Mouse (Mus musculus) myocyte (in vitro differentiated cells): ENCODE results near the gene Epor. TPM values are rescaled to one million over a fixed set of nuclear protein-coding genes. Genes with fewer than 3 reads are reported as not detected.

Experiments used
- H3K27me3 ChIP-seq: one replicate; pipeline ENCODE4 v1.6.1; 2011; ENCODE audit not compliant: control insufficient read depth, insufficient read depth, insufficient read length
- H3K36me3 ChIP-seq: one replicate; pipeline ENCODE4 v1.6.1; 2011; ENCODE audit not compliant: control insufficient read depth, insufficient read depth
- H3K4me2 ChIP-seq: one replicate; pipeline ENCODE4 v1.6.1; 2011; ENCODE audit warnings: low read depth, control low read depth
- H3K4me3 ChIP-seq: one replicate; pipeline ENCODE4 v1.5.1; 2011; ENCODE audit warnings: mild to moderate bottlenecking, control low read depth, moderate library complexity
- H3K79me2 ChIP-seq: one replicate; pipeline ENCODE4 v1.6.1; 2011; ENCODE audit not compliant: control insufficient read depth, insufficient read depth
- H3ac ChIP-seq: one replicate; pipeline ENCODE4 v1.6.1; 2011; ENCODE audit not compliant: control insufficient read depth, insufficient read length
- CEBPB ChIP-seq: IDR thresholded peaks from 2 replicates; pipeline ENCODE4 v1.6.1; 2011; ENCODE audit warnings: mild to moderate bottlenecking, moderate library complexity; ENCODE audit not compliant: poor library complexity, insufficient read depth, severe bottlenecking
- E2F4 ChIP-seq: IDR thresholded peaks from one replicate; pipeline ENCODE4 v1.6.1; 2011; ENCODE audit warnings: mild to moderate bottlenecking, control low read depth, moderate library complexity; ENCODE audit not compliant: insufficient read depth
- MAX ChIP-seq: IDR thresholded peaks from one replicate; pipeline ENCODE4 v1.6.1; 2011; ENCODE audit warnings: low read depth, mild to moderate bottlenecking, control low read depth
- MYOD1 ChIP-seq, 3 experiments: IDR thresholded peaks; one replicate each; pipeline ENCODE4 v1.6.1; 2011; ENCODE audit warnings: control low read depth in 2 of 3, low read depth in 2 of 3, mild to moderate bottlenecking in 2 of 3, moderate library complexity in 1 of 3; ENCODE audit not compliant: insufficient read length in 2 of 3, control insufficient read depth in 1 of 3
- MYOG ChIP-seq, 3 experiments: IDR thresholded peaks; one replicate each; pipeline ENCODE4 v1.6.1; 2011; ENCODE audit warnings: control low read depth in 2 of 3, low read depth in 2 of 3, mild to moderate bottlenecking in 2 of 3; ENCODE audit not compliant: insufficient read length in 2 of 3, control insufficient read depth in 1 of 3, insufficient read depth in 1 of 3
- POLR2A ChIP-seq: IDR thresholded peaks from one replicate; pipeline ENCODE4 v1.6.1; 2011; ENCODE audit warnings: low read depth, mild to moderate bottlenecking, control low read depth, moderate library complexity; ENCODE audit not compliant: insufficient read length
- POLR2AphosphoS2 ChIP-seq: IDR thresholded peaks from one replicate; pipeline ENCODE4 v1.6.1; 2011; ENCODE audit warnings: low read depth, control low read depth; ENCODE audit not compliant: insufficient read length
- REST ChIP-seq: IDR thresholded peaks from one replicate; pipeline ENCODE4 v1.6.1; 2011; ENCODE audit warnings: mild to moderate bottlenecking, control low read depth, moderate library complexity; ENCODE audit not compliant: insufficient read depth, insufficient read length
- SRF ChIP-seq: IDR thresholded peaks from one replicate; pipeline ENCODE4 v1.6.1; 2011; ENCODE audit warnings: low read depth; ENCODE audit not compliant: control insufficient read depth, insufficient read length
- TCF12 ChIP-seq: IDR thresholded peaks from one replicate; pipeline ENCODE4 v1.6.1; 2011; ENCODE audit warnings: mild to moderate bottlenecking, control low read depth; ENCODE audit not compliant: poor library complexity, insufficient read depth, severe bottlenecking
- TCF3 ChIP-seq: IDR thresholded peaks from one replicate; pipeline ENCODE4 v1.6.1; 2011; ENCODE audit warnings: low read depth, control low read depth; ENCODE audit not compliant: insufficient read length
- polyA plus RNA-seq: library from polyadenylated mRNA; unstranded; fragments of >200 nt; fragmentation: generic; extraction: Trizol; gene quantifications from one replicate; pipeline ENCODE4 v1.2.1, GENCODE M21; 2012; ENCODE audit warnings: missing spikeins

The Epor gene
- polyA plus RNA-seq, 1 experiment: 3.2 TPM

GRCm38 (mm10) chr9:21938234-21938855, 25.0 kb downstream of the Epor start:
- Histone ChIP-seq H3K79me2 (peaks cover 3% of the 10 kb centered on the region), H3K4me2 (no peak overlapping the region), H3K36me3 (no peaks in the 10 kb centered on the region), H3K4me3 (no peak overlapping the region), H3ac (no peak overlapping the region), H3K27me3 (no peaks in the 10 kb centered on the region)
- TF ChIP-seq MYOD1 (IDR thresholded peaks at IDR 0.05; ENCODE audit: control insufficient read depth in 1 of 3, insufficient read length in 2 of 3, low read depth in 2 of 3): peak in 1 of 3 experiments; percentile 16
- TF ChIP-seq MYOG (IDR thresholded peaks at IDR 0.05; ENCODE audit: control insufficient read depth in 1 of 3, insufficient read depth in 1 of 3, insufficient read length in 2 of 3, low read depth in 2 of 3): peak in 1 of 3 experiments; percentile 21
- TF ChIP-seq CEBPB: no peak

DNA sequence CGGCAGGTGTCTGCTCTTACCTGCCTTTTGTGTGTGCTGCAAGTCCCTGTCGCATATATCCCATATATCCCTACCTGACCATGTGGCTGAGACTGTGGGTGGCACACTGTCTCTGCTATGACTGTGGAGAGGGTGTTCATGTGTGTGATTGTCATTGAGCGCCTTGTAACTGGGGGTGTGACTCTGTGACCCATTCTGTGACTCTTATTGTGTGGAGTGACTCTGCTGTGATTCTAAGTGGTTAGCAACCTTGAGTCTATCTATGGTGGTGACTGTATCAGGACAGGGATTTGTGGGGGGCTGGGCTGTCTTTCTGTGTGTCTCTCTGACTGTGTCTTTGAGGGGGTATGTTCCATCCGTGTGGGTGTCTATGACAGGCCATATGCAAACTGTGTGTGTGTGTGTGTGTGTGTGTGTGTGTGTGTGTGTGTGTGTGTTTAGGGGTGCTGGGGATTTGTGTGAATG, 25.6 kb downstream of the Epor start:
- TF ChIP-seq TCF3: no peak
- Histone ChIP-seq H3K36me3 (no peaks in the 10 kb centered on the region), H3K4me3 (peak overlapping the region; percentile 34), H3K27me3 (no peaks in the 10 kb centered on the region), H3K4me2 (peak overlapping the region; percentile 74), H3ac (peak overlapping the region; percentile 60), H3K79me2 (peaks cover 3% of the 10 kb centered on the region)

DNA sequence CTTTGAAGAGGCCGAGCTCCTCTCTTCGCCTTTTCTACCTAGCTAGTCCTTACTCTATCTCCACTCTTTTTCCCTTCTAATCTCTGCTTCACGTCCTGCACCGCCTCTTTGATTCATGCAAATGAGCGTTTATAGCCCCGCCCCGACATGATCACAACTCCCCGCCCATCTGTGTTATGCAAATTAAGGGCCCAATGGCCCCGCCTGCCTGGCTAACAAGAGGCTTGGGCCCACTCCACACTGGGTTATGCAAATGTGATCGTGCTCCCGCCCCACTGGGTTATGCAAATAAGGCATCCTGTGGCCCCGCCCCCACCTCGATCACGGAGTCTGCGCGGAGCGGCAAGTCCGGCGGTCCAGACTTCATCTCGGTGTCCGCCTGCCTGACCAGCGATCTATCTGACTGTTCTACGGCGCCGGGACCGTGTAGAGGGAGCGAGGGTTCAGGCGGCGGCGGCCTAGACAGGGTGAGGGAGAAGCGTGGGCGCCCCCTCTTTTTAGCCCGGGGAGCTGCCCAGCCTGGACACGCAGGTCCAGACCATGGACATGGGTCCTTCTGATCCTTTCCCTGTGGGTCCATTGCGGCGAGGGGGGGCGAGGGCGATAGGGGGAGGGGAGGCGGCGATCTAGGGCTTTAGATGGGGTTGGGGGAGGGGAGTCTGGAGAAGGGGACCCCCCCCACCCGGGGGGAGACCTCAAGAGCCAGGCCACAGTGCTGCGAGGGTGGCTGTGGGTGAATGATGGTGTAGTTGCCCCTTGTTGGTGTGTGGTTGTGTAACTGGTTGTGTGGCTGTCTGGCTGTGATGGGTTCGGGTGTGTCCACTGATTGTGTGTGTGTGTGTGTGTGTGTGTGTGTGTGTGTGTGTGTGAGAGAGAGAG, 26.4 kb downstream of the Epor start, which contains the start of gene Plppr2:
Gene Plppr2 (plus strand): TSS at position 342 of the 879 bp plus-strand sequence.
- H3K4me2 ChIP-seq: peak within 1 kb of the TSS; percentile 74
- H3ac ChIP-seq: peak within 1 kb of the TSS; percentile 60
- H3K79me2 ChIP-seq: peaks cover 3% of the 10 kb centered on the region
- peak within 1 kb of the TSS; percentile 34 for H3K4me3 ChIP-seq
- H3K27me3 ChIP-seq: no peaks in the 10 kb centered on the region
- TF ChIP-seq E2F4 (no peak), POLR2A (peak; percentile 69), MYOD1 (IDR thresholded peaks at IDR 0.05; ENCODE audit: control insufficient read depth in 1 of 3, insufficient read length in 2 of 3, low read depth in 2 of 3) (no peak), SRF (peak; percentile 77), POLR2AphosphoS2 (peak; percentile 74)
- no peaks in the 10 kb centered on the region for H3K36me3 ChIP-seq

DNA sequence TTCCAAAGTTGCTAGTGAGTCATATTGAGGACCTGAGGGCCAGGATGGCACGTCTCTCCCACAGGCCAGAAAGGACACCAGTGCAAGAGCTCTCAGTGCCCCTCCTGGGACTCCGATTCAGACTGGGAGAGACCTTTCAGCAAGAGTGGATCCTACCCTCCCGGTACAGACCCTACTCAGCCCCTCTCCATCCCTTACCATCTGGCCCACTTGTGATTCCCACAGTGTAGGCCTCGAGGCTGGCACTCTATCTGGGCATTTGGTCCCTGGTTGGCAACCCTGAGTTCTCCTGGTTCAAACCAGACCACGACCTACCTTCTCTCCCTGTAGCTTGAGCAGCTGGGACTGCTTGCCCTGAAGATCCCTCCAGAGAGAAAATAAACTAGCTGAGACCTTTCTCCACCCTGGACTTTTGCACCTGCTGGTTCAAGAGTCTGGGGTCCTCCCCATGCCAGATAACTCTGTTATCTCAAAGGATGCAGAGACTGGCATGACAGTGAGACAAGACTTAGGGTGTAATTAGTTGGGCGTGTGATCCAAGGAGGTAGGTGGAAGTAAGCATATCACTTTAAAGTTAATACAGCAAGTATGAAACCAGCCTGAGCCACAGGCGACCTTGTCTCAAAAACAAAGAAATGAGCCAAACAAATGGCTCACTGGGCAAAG, 27.7 kb downstream of the Epor start:
- Histone ChIP-seq H3K27me3 (no peaks in the 10 kb centered on the region), H3K4me2 (no peak overlapping the region)

GRCm38 (mm10) chr9:21934021-21934420, 29.3 kb downstream of the Epor start:
- Histone ChIP-seq H3K4me2 (no peak overlapping the region), H3ac (no peak overlapping the region), H3K4me3 (no peak overlapping the region), H3K36me3 (no peaks in the 10 kb centered on the region), H3K27me3 (no peaks in the 10 kb centered on the region), H3K79me2 (peaks cover 3% of the 10 kb centered on the region)
- TF ChIP-seq REST (no peak), TCF3 (no peak), SRF (no peak), CEBPB (no peak), MYOD1 (IDR thresholded peaks at IDR 0.05; ENCODE audit: control insufficient read depth in 1 of 3, insufficient read length in 2 of 3, low read depth in 2 of 3) (no peak), E2F4 (no peak), MAX (no peak)

More for the DNA sequence above, 27.7 kb downstream of the Epor start:
- Histone ChIP-seq H3K79me2 (peaks cover 3% of the 10 kb centered on the region), H3K36me3 (no peaks in the 10 kb centered on the region), H3ac (no peak overlapping the region), H3K4me3 (no peak overlapping the region)
- TF ChIP-seq TCF12: no peak
- TF ChIP-seq CEBPB: no peak
